Mouse (Mus musculus) embryonic fibroblast, embryonic 13.5 days (primary cell): ENCODE data around the gene Clp1. TPM values are rescaled to one million over a fixed set of nuclear protein-coding genes. Genes with fewer than 3 reads are reported as not detected.

Source experiments
- H3K27ac ChIP-seq: 2 replicates; pipeline ENCODE4 v1.5.1; 2012; ENCODE audit warnings: low read length, control low read depth, inconsistent platforms; ENCODE audit not compliant: insufficient read depth
- H3K4me1 ChIP-seq: 2 replicates; pipeline ENCODE4 v1.6.1; 2011; ENCODE audit warnings: low read length; ENCODE audit not compliant: control insufficient read depth, insufficient read depth
- H3K4me3 ChIP-seq: 2 replicates; pipeline ENCODE4 v1.5.1; 2011; ENCODE audit warnings: mild to moderate bottlenecking, control low read depth, low read length; ENCODE audit not compliant: insufficient read depth
- CTCF ChIP-seq: IDR thresholded peaks from 2 replicates; pipeline ENCODE4 v1.5.1; 2011; ENCODE audit warnings: mild to moderate bottlenecking, control low read depth, low read length, moderate library complexity, borderline replicate concordance; ENCODE audit not compliant: insufficient read depth
- POLR2A ChIP-seq: IDR thresholded peaks from 2 replicates; pipeline ENCODE4 v1.6.1; 2011; ENCODE audit warnings: low read depth, mild to moderate bottlenecking, control low read depth, low read length, moderate library complexity
- polyA plus RNA-seq: library from polyadenylated mRNA; stranded (reverse); fragments of >200 nt; gene quantifications from 2 replicates; pipeline ENCODE4 v1.2.4, GENCODE M21; 2011; ENCODE audit warnings: low read depth; ENCODE audit not compliant: missing spikeins, insufficient read length

Gene Clp1
- polyA plus RNA-seq, 1 experiment, result 10.4 TPM

DNA sequence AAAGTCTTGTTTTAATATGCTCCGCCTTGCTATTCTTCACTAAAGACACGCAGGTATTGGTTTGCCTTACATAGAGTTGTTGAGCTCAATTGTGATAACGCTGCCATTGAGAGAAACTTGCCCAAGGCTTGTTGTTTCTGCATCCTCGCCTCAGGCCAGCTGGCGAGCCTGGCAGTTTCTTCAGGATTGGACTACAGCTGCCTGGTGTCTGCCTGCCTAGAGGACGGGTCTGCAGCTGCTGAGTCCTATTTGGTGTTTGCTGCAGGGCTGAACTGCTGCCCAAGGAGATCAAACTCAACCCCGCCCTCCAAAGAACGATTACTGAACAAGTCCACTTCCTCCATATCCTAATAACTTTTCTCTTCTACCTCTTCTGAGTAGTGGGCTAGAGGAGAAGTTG, 33.6 kb upstream of the Clp1 start:
- TF ChIP-seq POLR2A (no peak), CTCF (no peak)
- H3K4me3 ChIP-seq, result no peak overlapping the region
- no peaks in the 10 kb centered on the region for H3K4me1 ChIP-seq
- H3K27ac ChIP-seq, result no peak overlapping the region

- TF ChIP-seq POLR2A (no peak), CTCF (no peak)
- Histone ChIP-seq H3K4me3 (no peak overlapping the region), H3K4me1 (no peaks in the 10 kb centered on the region), H3K27ac (no peak overlapping the region)
Measured at GRCm38 (mm10) chr2:84758542-84759127, 31.5 kb upstream of the Clp1 start.

- Histone ChIP-seq H3K4me3 (no peak overlapping the region), H3K27ac (no peak overlapping the region), H3K4me1 (no peaks in the 10 kb centered on the region)
- TF ChIP-seq CTCF (no peak), POLR2A (no peak)
Measured at GRCm38 (mm10) chr2:84757026-84757682, 30.0 kb upstream of the Clp1 start.

GRCm38 (mm10) chr2:84756245-84756644, 29.1 kb upstream of the Clp1 start:
- H3K4me3 ChIP-seq, result no peak overlapping the region
- H3K4me1 ChIP-seq, result no peaks in the 10 kb centered on the region
- H3K27ac ChIP-seq, result no peak overlapping the region
- TF ChIP-seq CTCF, result no peak
- TF ChIP-seq POLR2A, result no peak

DNA sequence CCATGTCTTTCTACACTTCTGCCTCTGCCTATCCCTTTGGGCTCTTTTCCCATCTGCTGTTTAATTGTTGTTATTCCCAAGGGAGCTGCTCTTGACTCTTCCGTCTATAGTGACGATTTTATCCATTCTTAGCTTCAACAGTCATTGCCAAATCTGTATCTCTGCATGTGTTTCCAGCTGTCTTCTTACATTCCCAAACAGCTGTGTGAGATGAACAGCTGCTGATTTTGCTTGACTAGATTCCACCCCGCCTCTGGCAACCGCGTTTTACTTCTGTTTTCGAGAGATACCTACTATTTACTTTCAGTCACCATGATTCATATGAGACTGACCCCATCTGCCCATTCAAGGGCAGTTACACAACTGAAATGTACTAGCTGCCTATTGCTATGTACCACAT, 23.0 kb upstream of the Clp1 start:
- Histone ChIP-seq H3K27ac (no peak overlapping the region), H3K4me1 (no peaks in the 10 kb centered on the region), H3K4me3 (no peak overlapping the region)
- TF ChIP-seq CTCF (no peak), POLR2A (no peak)

GRCm38 (mm10) chr2:84744126-84744525, 17.0 kb upstream of the Clp1 start:
- peak overlapping the region; percentile 27 for H3K4me3 ChIP-seq
- peak overlapping the region; percentile 57 for H3K27ac ChIP-seq
- H3K4me1 ChIP-seq, result peaks cover 4% of the 10 kb centered on the region
- TF ChIP-seq POLR2A, result no peak; the same call in 1 of the 2 replicates
- TF ChIP-seq CTCF, result no peak

GRCm38 (mm10) chr2:84743561-84743960, 16.4 kb upstream of the Clp1 start, which contains the start of gene Gm19426:
Gene Gm19426 (minus strand): TSS chr2:84743655.
- Histone ChIP-seq H3K4me1 (peaks cover 4% of the 10 kb centered on the region), H3K27ac (peak within 1 kb of the TSS; percentile 84), H3K4me3 (peak within 1 kb of the TSS; percentile 72)
- TF ChIP-seq POLR2A (peak; percentile 78), CTCF (no peak)

- H3K27ac ChIP-seq, result peak overlapping the region; percentile 84
- H3K4me1 ChIP-seq, result peaks cover 4% of the 10 kb centered on the region
- H3K4me3 ChIP-seq, result peak overlapping the region; percentile 72
- no peak for TF ChIP-seq CTCF
- TF ChIP-seq POLR2A, result peak; percentile 49
Measured at GRCm38 (mm10) chr2:84742451-84743283, 15.5 kb upstream of the Clp1 start.

DNA sequence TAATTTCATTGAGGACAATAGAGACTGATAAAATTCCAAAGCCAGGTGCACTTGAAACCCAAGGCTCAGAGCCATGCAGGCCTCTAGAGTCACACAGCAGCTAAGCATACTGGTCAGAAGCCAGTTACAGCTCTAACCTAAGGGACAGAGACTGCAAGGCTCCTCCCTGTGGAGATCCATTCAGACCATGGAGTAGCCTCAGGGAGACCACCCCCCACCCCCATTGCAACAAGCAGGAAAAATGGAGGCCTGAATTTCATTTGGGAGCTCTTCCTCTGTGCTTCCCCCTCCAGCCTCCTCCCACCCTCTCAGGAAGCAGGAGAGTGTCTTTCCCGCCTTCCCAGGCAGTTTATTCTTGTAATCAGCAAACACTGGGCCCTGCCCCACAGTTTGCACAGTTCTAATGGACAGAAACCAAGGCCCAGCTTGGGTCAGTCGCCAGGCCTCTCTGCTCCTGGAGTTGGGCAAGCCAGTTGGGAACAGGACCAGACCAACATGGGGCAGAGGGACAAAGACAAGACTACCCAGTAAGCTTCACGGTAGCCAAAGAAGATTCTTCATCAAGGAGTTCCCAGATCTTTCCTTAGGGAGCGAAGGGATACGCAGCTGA, 14.8 kb upstream of the Clp1 start:
- no peak for TF ChIP-seq CTCF
- TF ChIP-seq POLR2A, result no peak
- H3K27ac ChIP-seq, result no peak overlapping the region
- H3K4me1 ChIP-seq, result peaks cover 4% of the 10 kb centered on the region
- H3K4me3 ChIP-seq, result peak overlapping the region; percentile 72
